Mouse (Mus musculus) MEL (cell line): ENCODE measurements around the gene Actr3b. TPM values are rescaled to one million over a fixed set of nuclear protein-coding genes. Genes with fewer than 3 reads are reported as not detected.

ENCODE experiments used
- DNase-seq: peaks from one replicate; pipeline ENCODE4 v3.0.0; 2011; ENCODE audit warnings: low read depth, low spot score
- H3K27ac ChIP-seq: 2 replicates; pipeline ENCODE4 v1.5.1; 2012; ENCODE audit warnings: low read depth, mild to moderate bottlenecking, control low read depth, low read length, moderate library complexity; ENCODE audit not compliant: control insufficient read depth
- H3K27me3 ChIP-seq, 2 experiments: fragments of 150-350 bp in 1 of 2; sonication (generic) in 1 of 2; 2 replicates each; pipeline ENCODE4 v1.6.1; 2012; ENCODE audit warnings: low read length in 2 of 2, mild to moderate bottlenecking in 2 of 2, improper control_type of control experiment in 1 of 2, moderate library complexity in 1 of 2; ENCODE audit not compliant: insufficient read depth in 2 of 2, control insufficient read depth in 1 of 2
- H3K36me3 ChIP-seq, 2 experiments: 2 replicates each; pipeline ENCODE4 v1.6.1; 2012 to 2014; ENCODE audit warnings: low read length in 2 of 2, improper control_type of control experiment in 1 of 2, inconsistent platforms in 1 of 2, mild to moderate bottlenecking in 1 of 2; ENCODE audit not compliant: insufficient read depth in 2 of 2, control insufficient read depth in 1 of 2
- H3K4me1 ChIP-seq, 2 experiments: fragments of 150-350 bp in 1 of 2; sonication (generic) in 1 of 2; 2 replicates each; pipeline ENCODE4 v1.6.1; 2012; ENCODE audit warnings: low read length in 2 of 2, improper control_type of control experiment in 1 of 2, mild to moderate bottlenecking in 1 of 2; ENCODE audit not compliant: insufficient read depth in 2 of 2, control insufficient read depth in 1 of 2
- H3K4me3 ChIP-seq, 2 experiments: fragments of 150-350 bp in 1 of 2; sonication (generic) in 1 of 2; 2 replicates each; pipeline ENCODE4 v1.5.1; 2012; ENCODE audit warnings: low read depth in 2 of 2, low read length in 2 of 2, mild to moderate bottlenecking in 2 of 2, moderate library complexity in 2 of 2, control low read depth in 1 of 2, improper control_type of control experiment in 1 of 2; ENCODE audit not compliant: control insufficient read depth in 1 of 2, insufficient read depth in 1 of 2
- H3K79me2 ChIP-seq: 2 replicates; pipeline ENCODE4 v1.6.1; 2012; ENCODE audit warnings: mild to moderate bottlenecking, low read length, moderate library complexity; ENCODE audit not compliant: control insufficient read depth, poor library complexity, insufficient read depth
- H3K9ac ChIP-seq: 2 replicates; pipeline ENCODE4 v1.6.1; 2012; ENCODE audit warnings: low read depth, mild to moderate bottlenecking, control low read depth, low read length, moderate library complexity; ENCODE audit not compliant: control insufficient read depth, poor library complexity, severe bottlenecking
- H3K9me3 ChIP-seq: fragments of 150-350 bp; sonication (generic); replicated peaks from 2 replicates; pipeline ENCODE4 v1.6.1; 2012; ENCODE audit warnings: mild to moderate bottlenecking, low read length, improper control_type of control experiment, moderate library complexity; ENCODE audit not compliant: insufficient read depth
- BHLHE40 ChIP-seq: IDR thresholded peaks from 2 replicates; pipeline ENCODE4 v1.6.1; 2012; ENCODE audit warnings: low read depth, mild to moderate bottlenecking, inconsistent platforms, low read length, improper control_type of control experiment, borderline replicate concordance
- CHD1 ChIP-seq: IDR thresholded peaks from 2 replicates; pipeline ENCODE4 v1.6.1; 2012; ENCODE audit warnings: low read depth, mild to moderate bottlenecking, inconsistent platforms, low read length, improper control_type of control experiment
- CHD2 ChIP-seq: IDR thresholded peaks from 2 replicates; pipeline ENCODE4 v1.6.1; 2011; ENCODE audit warnings: low read length, improper control_type of control experiment
- CTCF ChIP-seq, 3 experiments: IDR thresholded peaks in 2 of 3; conservative IDR thresholded peaks in 1 of 3; 2 replicates each; pipeline ENCODE4 v1.5.1; 2011 to 2012; ENCODE audit warnings: low read length in 3 of 3, low read depth in 2 of 3, mild to moderate bottlenecking in 2 of 3, improper control_type of control experiment in 1 of 3, inconsistent platforms in 1 of 3, mixed read lengths in 1 of 3, moderate library complexity in 1 of 3; ENCODE audit not compliant: control insufficient read depth in 1 of 3, insufficient read depth in 1 of 3, poor library complexity in 1 of 3, severe bottlenecking in 1 of 3
- E2F4 ChIP-seq: IDR thresholded peaks from 2 replicates; pipeline ENCODE4 v1.6.1; 2011; ENCODE audit warnings: low read depth, low read length, improper control_type of control experiment, borderline replicate concordance
- ELF1 ChIP-seq: IDR thresholded peaks from 2 replicates; pipeline ENCODE4 v1.6.1; 2014; ENCODE audit warnings: low read depth, mild to moderate bottlenecking, inconsistent platforms, low read length, improper control_type of control experiment, moderate library complexity
- ETS1 ChIP-seq: IDR thresholded peaks from 2 replicates; pipeline ENCODE4 v1.6.1; 2012; ENCODE audit warnings: low read depth, mild to moderate bottlenecking, inconsistent platforms, low read length, improper control_type of control experiment, moderate library complexity
- GABPA ChIP-seq: IDR thresholded peaks from 2 replicates; pipeline ENCODE4 v1.6.1; 2012; ENCODE audit warnings: low read depth, mild to moderate bottlenecking, inconsistent platforms, low read length, improper control_type of control experiment, moderate library complexity
- GATA1 ChIP-seq: IDR thresholded peaks from 2 replicates; pipeline ENCODE4 v1.6.1; 2011; ENCODE audit warnings: low read depth, low read length, improper control_type of control experiment
- HCFC1 ChIP-seq: IDR thresholded peaks from 2 replicates; pipeline ENCODE4 v1.6.1; 2012; ENCODE audit warnings: low read depth, mild to moderate bottlenecking, inconsistent platforms, low read length, improper control_type of control experiment, moderate library complexity
- JUND ChIP-seq: IDR thresholded peaks from 2 replicates; pipeline ENCODE4 v1.6.1; 2011; ENCODE audit warnings: low read depth, mild to moderate bottlenecking, improper control_type of control experiment, low read length
- KAT2A ChIP-seq: conservative IDR thresholded peaks from 2 replicates; pipeline ENCODE4 v1.6.1; 2012; ENCODE audit warnings: low read depth, low read length, improper control_type of control experiment, inconsistent platforms
- MAFK ChIP-seq: IDR thresholded peaks from 2 replicates; pipeline ENCODE4 v1.6.1; 2011; ENCODE audit warnings: low read depth, mild to moderate bottlenecking, low read length, improper control_type of control experiment, borderline replicate concordance
- MAZ ChIP-seq: IDR thresholded peaks from 2 replicates; pipeline ENCODE4 v1.6.1; 2012; ENCODE audit warnings: low read depth, mild to moderate bottlenecking, inconsistent platforms, low read length, improper control_type of control experiment
- MYB ChIP-seq: IDR thresholded peaks from 2 replicates; pipeline ENCODE4 v1.6.1; 2011; ENCODE audit warnings: mild to moderate bottlenecking, low read depth, low read length, improper control_type of control experiment
- NELFE ChIP-seq: IDR thresholded peaks from 2 replicates; pipeline ENCODE4 v1.6.1; 2011; ENCODE audit warnings: low read depth, low read length, improper control_type of control experiment
- POLR2A ChIP-seq, 2 experiments: IDR thresholded peaks; 2 replicates each; pipeline ENCODE4 v1.6.1; 2011 to 2012; ENCODE audit warnings: low read length in 2 of 2, mild to moderate bottlenecking in 2 of 2, control low read depth in 1 of 2, improper control_type of control experiment in 1 of 2, low read depth in 1 of 2, moderate library complexity in 1 of 2; ENCODE audit not compliant: control insufficient read depth in 1 of 2, insufficient read depth in 1 of 2, poor library complexity in 1 of 2
- POLR2AphosphoS2 ChIP-seq: IDR thresholded peaks from 2 replicates; pipeline ENCODE4 v1.6.1; 2011; ENCODE audit warnings: low read length, improper control_type of control experiment
- RCOR1 ChIP-seq: IDR thresholded peaks from 2 replicates; pipeline ENCODE4 v1.6.1; 2012; ENCODE audit warnings: low read depth, mild to moderate bottlenecking, inconsistent platforms, low read length, improper control_type of control experiment
- SIN3A ChIP-seq: IDR thresholded peaks from 2 replicates; pipeline ENCODE4 v1.6.1; 2012; ENCODE audit warnings: low read length, improper control_type of control experiment, inconsistent platforms
- TAL1 ChIP-seq: IDR thresholded peaks from 2 replicates; pipeline ENCODE4 v1.6.1; 2012; ENCODE audit warnings: mild to moderate bottlenecking, inconsistent platforms, low read length, moderate library complexity, mixed read lengths
- TBP ChIP-seq: IDR thresholded peaks from 2 replicates; pipeline ENCODE4 v1.8.0; 2011; ENCODE audit warnings: low read depth, low read length, improper control_type of control experiment
- TCF12 ChIP-seq: IDR thresholded peaks from 2 replicates; pipeline ENCODE4 v1.6.1; 2014; ENCODE audit warnings: low read depth, mild to moderate bottlenecking, inconsistent platforms, low read length, improper control_type of control experiment, moderate library complexity
- USF1 ChIP-seq: IDR thresholded peaks from 2 replicates; pipeline ENCODE4 v1.6.1; 2014; ENCODE audit warnings: low read depth, mild to moderate bottlenecking, inconsistent platforms, low read length, improper control_type of control experiment, moderate library complexity
- USF2 ChIP-seq, 2 experiments: IDR thresholded peaks; 2 replicates each; pipeline ENCODE4 v1.6.1; 2011 to 2012; ENCODE audit warnings: improper control_type of control experiment in 2 of 2, low read length in 2 of 2, borderline replicate concordance in 1 of 2, inconsistent platforms in 1 of 2, low read depth in 1 of 2, mild to moderate bottlenecking in 1 of 2; ENCODE audit not compliant: insufficient read depth in 1 of 2
- ZC3H11A ChIP-seq: IDR thresholded peaks from 2 replicates; pipeline ENCODE4 v1.6.1; 2012; ENCODE audit warnings: low read depth, mild to moderate bottlenecking, inconsistent platforms, low read length, improper control_type of control experiment
- ZKSCAN1 ChIP-seq: IDR thresholded peaks from 2 replicates; pipeline ENCODE4 v1.6.1; 2012; ENCODE audit warnings: low read depth, mild to moderate bottlenecking, inconsistent platforms, low read length, improper control_type of control experiment, moderate library complexity
- ZMIZ1 ChIP-seq: IDR thresholded peaks from 2 replicates; pipeline ENCODE4 v1.6.1; 2012; ENCODE audit warnings: low read depth, mild to moderate bottlenecking, inconsistent platforms, low read length, improper control_type of control experiment, moderate library complexity
- ZNF384 ChIP-seq: IDR thresholded peaks from 2 replicates; pipeline ENCODE4 v1.6.1; 2012; ENCODE audit warnings: low read depth, mild to moderate bottlenecking, inconsistent platforms, low read length, improper control_type of control experiment
- polyA plus RNA-seq, 2 experiments: library from polyadenylated mRNA; stranded (reverse) in 1 of 2; unstranded in 1 of 2; fragments of >175 nt in 1 of 2; fragments of >200 nt in 1 of 2; gene quantifications; 2 replicates each; pipeline versions ENCODE4 v1.2.1 to v1.2.4; 2012; ENCODE audit warnings: low replicate concordance in 2 of 2, low read depth in 1 of 2; ENCODE audit not compliant: insufficient read length in 2 of 2, insufficient read depth in 1 of 2, missing spikeins in 1 of 2
- total RNA-seq: library from RNA; depleted of rRNA; stranded (reverse); fragments of 300-350 nt; gene quantifications from 2 replicates; pipeline ENCODE4 v1.2.3, GENCODE M21; 2012

The Actr3b gene
- total and polyA plus RNA-seq, 3 experiments: 8.7 to 11.1 TPM; not detected in 1

DNA sequence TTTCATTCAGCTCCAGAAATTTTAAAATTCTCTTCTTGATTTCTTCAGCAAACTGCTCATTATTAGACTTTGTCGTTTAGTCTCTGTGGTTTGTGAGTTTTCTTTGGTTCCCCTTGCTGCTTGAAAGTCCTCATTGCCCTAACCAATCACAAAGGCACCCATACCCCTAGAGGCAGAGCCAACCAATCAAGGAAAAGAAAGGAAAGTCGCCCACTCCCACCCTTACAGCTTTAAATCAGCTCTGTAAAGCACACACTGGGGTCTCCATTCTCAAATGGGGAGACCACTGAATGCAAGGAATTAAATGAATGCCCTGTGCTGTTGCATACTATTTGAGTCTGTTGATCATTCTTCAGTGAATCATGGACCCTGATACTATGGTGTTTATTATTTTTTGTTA, 9.6 kb downstream of the Actr3b start:
- no peak for DNase-seq
- H3K9me3 ChIP-seq: no peaks in the 10 kb centered on the region
- no peak overlapping the region for H3K27ac ChIP-seq
- H3K36me3 ChIP-seq: no peaks in the 10 kb centered on the region
- no peaks in the 10 kb centered on the region for H3K79me2 ChIP-seq
- H3K9ac ChIP-seq: no peak overlapping the region
- H3K4me1 ChIP-seq: no peaks in the 10 kb centered on the region
- no peaks in the 10 kb centered on the region for H3K27me3 ChIP-seq
- no peak for TF ChIP-seq MAFK
- no peak for TF ChIP-seq ETS1
- TF ChIP-seq TAL1: no peak
- TF ChIP-seq MAZ: no peak
- no peak for TF ChIP-seq ZC3H11A
- no peak for TF ChIP-seq JUND
- TF ChIP-seq SIN3A: no peak
- TF ChIP-seq KAT2A: no peak
- TF ChIP-seq RCOR1: no peak
- no peak for TF ChIP-seq CTCF (IDR thresholded peaks at IDR 0.05 in 2 of 3, conservative IDR thresholded peaks at IDR 0.05 in 1 of 3; ENCODE audit: control insufficient read depth in 1 of 3, insufficient read depth in 1 of 3, low read depth in 2 of 3, low read length in 3 of 3, poor library complexity in 1 of 3, severe bottlenecking in 1 of 3)
- TF ChIP-seq CHD2: no peak
- TF ChIP-seq HCFC1: no peak
- no peak for TF ChIP-seq ZMIZ1
- no peak for TF ChIP-seq CHD1
- TF ChIP-seq GATA1: no peak
- no peak for TF ChIP-seq ZKSCAN1
- TF ChIP-seq USF1: no peak
- no peak for TF ChIP-seq USF2 (IDR thresholded peaks at IDR 0.05; ENCODE audit: borderline replicate concordance in 1 of 2, insufficient read depth in 1 of 2, low read depth in 1 of 2, low read length in 2 of 2)
- no peak for TF ChIP-seq TBP
- H3K4me3 ChIP-seq: no peak overlapping the region

DNA sequence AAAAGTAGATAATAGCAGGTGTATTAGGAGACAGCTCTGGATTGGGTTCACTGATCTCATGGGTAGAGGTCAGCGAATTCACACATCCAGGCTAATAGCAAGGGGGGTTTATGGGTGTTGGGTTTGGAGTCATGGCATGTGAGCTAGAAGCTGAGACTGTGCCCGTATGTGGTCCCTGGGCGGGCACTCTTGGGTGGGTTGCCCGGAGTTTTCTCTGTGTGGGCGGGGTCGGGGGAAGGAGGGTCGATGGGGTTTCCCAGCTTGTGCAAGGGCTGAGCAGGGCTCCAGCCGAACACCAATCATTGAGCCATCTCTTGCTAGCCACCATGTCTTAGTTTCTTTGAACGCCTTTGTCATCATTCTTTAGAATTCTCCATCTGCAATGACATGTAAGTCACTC, 12.7 kb downstream of the Actr3b start:
- no peak for DNase-seq
- Histone ChIP-seq H3K27me3 (no peaks in the 10 kb centered on the region), H3K9ac (no peak overlapping the region), H3K4me3 (no peak overlapping the region), H3K36me3 (no peaks in the 10 kb centered on the region), H3K79me2 (no peaks in the 10 kb centered on the region)
- TF ChIP-seq GABPA (no peak), ELF1 (no peak), CTCF (IDR thresholded peaks at IDR 0.05 in 2 of 3, conservative IDR thresholded peaks at IDR 0.05 in 1 of 3; ENCODE audit: control insufficient read depth in 1 of 3, insufficient read depth in 1 of 3, low read depth in 2 of 3, low read length in 3 of 3, poor library complexity in 1 of 3, severe bottlenecking in 1 of 3) (no peak), TCF12 (no peak), KAT2A (no peak), ZNF384 (no peak), E2F4 (no peak), ZMIZ1 (no peak), POLR2A (IDR thresholded peaks at IDR 0.05; ENCODE audit: control insufficient read depth in 1 of 2, insufficient read depth in 1 of 2, low read depth in 1 of 2, low read length in 2 of 2, poor library complexity in 1 of 2) (no peak), NELFE (no peak), TBP (no peak), MYB (no peak), CHD2 (no peak), ZKSCAN1 (no peak), BHLHE40 (no peak), ZC3H11A (no peak), HCFC1 (no peak), POLR2AphosphoS2 (no peak)
- TF ChIP-seq, all 39 proteins: peak for 0
- Histone ChIP-seq H3K4me1 (no peaks in the 10 kb centered on the region), H3K27ac (no peak overlapping the region), H3K9me3 (no peaks in the 10 kb centered on the region)
